Comparison of ENCODE assay signal across 8 mouse cellular contexts in the genomic region with DNA sequence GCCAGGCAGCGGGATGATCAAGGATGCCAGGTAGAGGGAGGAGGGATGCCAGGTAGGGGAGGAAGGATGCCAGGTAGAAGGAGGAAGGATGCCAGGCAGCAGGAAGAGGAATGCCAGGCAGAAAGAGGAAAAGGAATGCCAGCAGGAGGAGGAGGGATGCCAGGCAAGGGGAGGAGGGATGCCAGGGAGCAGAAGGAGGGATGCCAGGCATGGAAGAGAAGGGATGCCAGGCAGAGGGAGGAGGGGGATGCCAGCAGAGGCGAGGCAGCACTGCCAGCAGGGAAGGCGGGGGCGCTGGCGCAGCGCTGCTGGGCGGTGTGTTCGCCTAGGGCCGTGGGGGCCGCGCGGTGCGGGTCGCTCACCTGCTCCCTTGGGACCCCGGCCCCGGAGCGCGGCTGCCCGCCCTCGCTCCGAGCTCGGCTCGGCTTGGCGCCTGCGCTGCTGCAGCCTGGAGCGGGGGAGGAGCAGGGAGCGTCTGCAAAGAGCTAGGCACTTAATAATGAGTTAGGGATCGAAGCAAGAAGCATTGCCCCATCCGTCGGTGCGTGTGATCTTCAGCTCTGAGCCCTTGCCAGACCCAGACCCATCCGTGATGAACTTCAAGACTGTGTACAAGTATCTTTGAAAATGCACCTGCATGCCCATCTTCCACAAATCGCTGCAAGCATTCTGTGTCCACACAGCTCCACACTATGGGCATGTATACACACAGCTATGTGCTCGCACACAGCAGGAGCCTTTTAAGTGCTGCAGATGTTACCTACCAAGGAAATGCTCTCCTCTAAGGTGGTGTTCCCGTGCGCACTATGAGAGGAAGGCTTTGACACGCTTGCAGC. TPM values are rescaled to one million over a fixed set of nuclear protein-coding genes. Genes with fewer than 3 reads are reported as not detected.
DNase-seq lines count a peak whose midpoint lies in the region; ATAC-seq and TF ChIP-seq lines count a peak whose summit lies in the region.

Gene Smarcd3, minus strand, starts transcription at position 426 of the 836 bp plus-strand sequence.

- H3K27me3 ChIP-seq in hindbrain, embryonic 14.5 days (ENCODE audit: control insufficient read depth, insufficient read depth, low read length): no peaks in the 10 kb centered on the region
- no peaks in the 10 kb centered on the region for H3K27me3 ChIP-seq in midbrain, postnatal 0 days (ENCODE audit: insufficient read depth, low read length)

- peaks cover 22% of the 10 kb centered on the region; the same call in 1 of the 2 replicates for H3K4me1 ChIP-seq in hindbrain, embryonic 14.5 days (replicated peaks; ENCODE audit: control insufficient read depth, insufficient read depth, low read length)
- H3K4me1 ChIP-seq in midbrain, postnatal 0 days (ENCODE audit: insufficient read depth, low read length): peaks cover 14% of the 10 kb centered on the region; the same call in 1 of the 2 replicates

- H3K36me3 ChIP-seq in hindbrain, embryonic 14.5 days (replicated peaks; ENCODE audit: control insufficient read depth, insufficient read depth): no peaks in the 10 kb centered on the region
- no peaks in the 10 kb centered on the region for H3K36me3 ChIP-seq in midbrain, postnatal 0 days (ENCODE audit: insufficient read depth, low read length)

- H3K9ac ChIP-seq in hindbrain, embryonic 14.5 days: peak within 1 kb of the TSS; percentile 88
- peak within 1 kb of the TSS; percentile 84 for H3K9ac ChIP-seq in midbrain, postnatal 0 days (replicated peaks; ENCODE audit: low read length, poor library complexity, severe bottlenecking)

- H3K27ac ChIP-seq in hindbrain, embryonic 14.5 days: peak within 1 kb of the TSS; percentile 6; the same call in 1 of the 2 replicates
- peak within 1 kb of the TSS; percentile 74 for H3K27ac ChIP-seq in midbrain, postnatal 0 days (ENCODE audit: low read depth, low read length)

- H3K4me2 ChIP-seq in hindbrain, embryonic 14.5 days (replicated peaks): peak within 1 kb of the TSS; percentile 66
- peak within 1 kb of the TSS; percentile 78 for H3K4me2 ChIP-seq in midbrain, postnatal 0 days (ENCODE audit: low read depth, low read length, poor library complexity, severe bottlenecking)

- WGBS in hindbrain, embryonic 14.5 days: 3% methylated on average over 37 of the region's 37 CpGs
- WGBS in midbrain, postnatal 0 days: 1% methylated on average over 35 of the region's 37 CpGs

- intact Hi-C loops in left cerebral cortex, postnatal 10 days (cut with DNase I): no loop called here

- TF ChIP-seq CTCF in midbrain, postnatal 0 days (IDR thresholded peaks at IDR 0.05): no peak

- H3K4me3 ChIP-seq in hindbrain, embryonic 14.5 days (replicated peaks; ENCODE audit: low read length): peak within 1 kb of the TSS; percentile 57
- peak within 1 kb of the TSS; percentile 66 for H3K4me3 ChIP-seq in midbrain, postnatal 0 days (ENCODE audit: low read depth, low read length)

- ATAC-seq in hindbrain, embryonic 14.5 days (ENCODE audit: low FRiP score): peak; percentile 89
- peak; percentile 89 for ATAC-seq in midbrain, postnatal 0 days (ENCODE audit: low FRiP score)

- DNase-seq in left cerebral cortex, adult 18-20 months (ENCODE audit: low spot score in 2 of 2): peak; percentile 61 to 78
- DNase-seq in left cerebral cortex, adult 11 months (ENCODE audit: low spot score): no peak
- DNase-seq in cerebellum, postnatal 25 days: peak; percentile 93 to 94
- DNase-seq in frontal cortex, postnatal 36 days (ENCODE audit: low spot score in 2 of 2): peak; percentile 81 to 84
- peak; percentile 79 for DNase-seq in hindbrain, embryonic 14.5 days (ENCODE audit: low spot score)
- DNase-seq in left cerebral cortex, postnatal 10 days (ENCODE audit: extremely low spot score in 1 of 2, low spot score in 2 of 2): peak; percentile 66 to 79
- DNase-seq in midbrain, postnatal 0 days (ENCODE audit: low spot score): peak; percentile 86
- peak; percentile 50 for DNase-seq in yolk sac, embryonic 10.5 days (ENCODE audit: low spot score)

- no peaks in the 10 kb centered on the region for H3K9me3 ChIP-seq in hindbrain, embryonic 14.5 days (ENCODE audit: control insufficient read depth, low read length)
- no peaks in the 10 kb centered on the region for H3K9me3 ChIP-seq in midbrain, postnatal 0 days (ENCODE audit: low read length)

RNA-seq across cellular contexts. Expression of gene Smarcd3, which starts in this region (rescaled TPM):
- total RNA-seq in left cerebral cortex, adult 18-20 months (2021): 100 to 1,000 TPM in 1 of 2 experiments, 10 to 100 TPM in 1; 93.6 to 103 TPM
- polyA plus RNA-seq in hindbrain, embryonic 14.5 days (2014; fragmentation: Nextera tagmentation; extraction: Ambion mirVana): 149 and 171 TPM in 2 replicates
- 100 to 1,000 TPM; 125 to 134 TPM for total RNA-seq in left cerebral cortex, postnatal 10 days (2021)
- 279 and 347 TPM in 2 replicates for total RNA-seq in midbrain, postnatal 0 days (2014; rRNA removed)
- polyA plus RNA-seq in midbrain, postnatal 0 days (2015; fragmentation: Nextera tagmentation; extraction: Ambion mirVana): 187 and 189 TPM in 2 replicates
